Mouse (Mus musculus) CD4-positive helper T cell, adult 2 months (primary cell): Measurements from ENCODE around the gene Zfp87.

Experiments used
- DNase-seq: peaks from one replicate; pipeline ENCODE4 v3.0.0-alpha.2; 2012; ENCODE audit warnings: low read depth, missing footprints, low spot score

The Zfp87 gene

GRCm38 (mm10) chr13:67525753-67526410 is at the start of gene Zfp87, which contains the start of gene Gm26965:
TSS of gene Zfp87 (minus strand) at chr13:67526177.
TSS of gene Gm26965 (minus strand) at chr13:67526151.
- peak; percentile 96 for DNase-seq

- DNase-seq: no peak
Measured at GRCm38 (mm10) chr13:67572591-67573189, 46.7 kb upstream of the Zfp87 start.

- no peak for DNase-seq
Measured at GRCm38 (mm10) chr13:67553730-67554129, 27.8 kb upstream of the Zfp87 start, which contains the start of gene Zfp748. TSS of gene Zfp748 (minus strand) at chr13:67553830.

DNA sequence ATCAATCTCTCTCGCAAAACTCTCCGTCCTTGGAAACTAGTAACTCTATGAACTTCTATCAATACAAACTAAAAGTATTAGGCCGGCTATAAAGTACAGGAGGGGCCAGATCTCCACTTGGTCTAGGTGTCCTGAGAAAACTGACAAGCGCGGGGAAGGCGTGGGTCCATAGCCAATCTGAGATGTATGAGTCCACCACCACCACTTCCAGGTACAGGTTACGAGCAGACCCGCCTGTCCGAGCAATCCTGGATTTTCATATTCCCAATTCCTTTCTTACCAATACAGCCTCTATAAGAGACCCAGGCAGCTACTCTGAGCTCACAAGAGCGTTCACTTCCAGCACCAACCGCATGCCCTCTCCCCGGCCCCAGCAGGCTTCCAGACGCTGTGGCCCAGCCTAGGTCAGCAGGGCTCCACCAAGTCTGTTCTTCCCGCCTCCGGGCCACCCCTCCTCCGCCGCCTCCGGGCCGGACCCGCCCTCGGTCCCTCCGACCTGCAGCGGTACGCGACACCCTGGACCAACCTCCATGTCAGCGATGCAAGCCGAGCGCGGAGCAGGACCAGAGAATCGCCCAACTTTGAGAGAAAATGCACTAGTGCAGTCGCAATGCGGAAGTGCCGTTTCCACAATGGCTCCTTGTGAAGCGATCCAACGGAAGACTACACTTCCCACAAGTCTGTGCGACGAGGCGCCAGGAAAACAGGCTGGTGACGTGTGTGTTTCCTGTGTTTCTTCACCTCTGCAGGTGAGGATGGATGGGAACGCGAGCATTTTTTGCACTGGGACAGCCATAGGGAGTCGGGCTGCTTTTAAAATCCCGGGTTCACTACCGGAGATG is 26.7 kb upstream of the Zfp87 start:
- DNase-seq: peak; percentile 91

GRCm38 (mm10) chr13:67545941-67546340 is 20.0 kb upstream of the Zfp87 start:
- no peak for DNase-seq

- DNase-seq: no peak
Measured at GRCm38 (mm10) chr13:67527049-67527730, 1.2 kb upstream of the Zfp87 start.

DNA sequence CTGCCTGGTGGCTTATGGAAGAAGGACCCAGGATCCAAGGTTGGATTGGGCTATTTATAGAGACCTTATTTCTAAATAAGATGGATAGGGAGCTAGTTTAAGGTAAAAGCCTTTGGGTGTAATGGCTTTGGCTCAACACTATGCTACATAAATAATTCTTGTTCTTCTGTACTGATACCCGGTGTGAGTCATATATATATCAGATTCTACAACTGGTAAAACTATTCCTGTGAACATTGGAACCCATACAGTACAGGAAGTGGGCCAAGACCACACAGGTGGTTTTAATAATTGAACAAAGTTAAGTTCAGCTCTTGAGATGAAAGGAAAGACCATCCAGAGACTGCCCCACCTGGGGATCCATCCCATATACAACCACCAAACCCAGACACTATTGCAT is 25.1 kb downstream of the Zfp87 start:
- no peak for DNase-seq

- peak; percentile 87 for DNase-seq
Measured at GRCm38 (mm10) chr13:67500084-67500719, 25.8 kb downstream of the Zfp87 start, which contains the start of gene Zfp58. TSS of gene Zfp58 (minus strand) at chr13:67500555.

DNA sequence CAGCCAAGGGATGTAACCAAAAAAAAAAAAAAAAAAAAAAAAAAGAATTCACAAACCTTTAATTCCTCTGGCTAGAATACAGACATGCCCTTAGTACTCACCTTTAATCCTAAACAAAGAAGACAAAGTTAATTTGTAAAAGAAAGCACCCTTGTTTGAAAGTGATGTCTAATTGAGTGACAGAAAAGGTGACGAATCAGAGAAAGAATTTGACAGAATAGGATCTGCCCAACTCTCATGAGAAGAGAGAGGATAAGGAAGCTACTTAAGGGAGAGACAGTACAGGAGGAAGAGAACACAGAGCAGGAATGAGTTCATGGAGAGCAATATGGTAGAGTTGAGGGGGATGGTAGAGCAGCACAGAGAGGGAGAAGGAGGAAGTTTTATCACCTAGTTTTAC is 30.3 kb downstream of the Zfp87 start:
- no peak for DNase-seq

GRCm38 (mm10) chr13:67484424-67484811 is 41.6 kb downstream of the Zfp87 start:
- DNase-seq: no peak

GRCm38 (mm10) chr13:67483625-67484423 is 42.2 kb downstream of the Zfp87 start, which contains the start of gene Zfp874b:
TSS of gene Zfp874b (minus strand) at chr13:67484258.
- peak; percentile 92 for DNase-seq

GRCm38 (mm10) chr13:67481528-67481927 is 44.4 kb downstream of the Zfp87 start:
- DNase-seq: no peak

DNA sequence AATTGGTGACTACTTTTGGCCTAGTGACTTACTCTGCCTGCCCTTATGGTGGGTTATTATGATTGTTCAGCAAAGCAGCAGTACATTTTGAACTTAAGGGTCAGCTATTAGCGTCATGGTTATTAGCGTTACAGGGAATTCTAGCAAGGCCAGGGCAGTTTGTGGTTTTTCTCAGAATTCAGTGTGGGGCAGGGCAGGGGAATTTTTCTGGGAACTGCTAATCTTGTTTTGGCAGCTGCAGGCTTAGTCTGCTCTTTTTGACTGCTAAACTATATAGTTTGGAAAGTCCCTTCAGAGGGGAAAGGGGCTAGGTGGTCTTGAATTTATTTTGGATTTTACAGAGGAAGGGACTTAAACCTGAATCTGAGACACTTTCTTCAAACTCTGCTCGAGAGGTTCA is 56.7 kb downstream of the Zfp87 start:
- no peak for DNase-seq
